Mouse (Mus musculus) kidney, adult 2 months (tissue): Measurements from ENCODE around the gene Speer3. TPM values are rescaled to one million over a fixed set of nuclear protein-coding genes. Genes with fewer than 3 reads are reported as not detected.
"Not testable (repeated sequence)": the region's sequence is repeated elsewhere in the genome, so short reads cannot be mapped to it uniquely, and the experiment has no call there.

Source experiments
- DNase-seq: peaks from one replicate; pipeline ENCODE4 v3.0.0; 2021
- H3K27ac ChIP-seq: fragments of 200-500 bp; 2 replicates; pipeline ENCODE4 v1.5.1; 2012; ENCODE audit warnings: low read depth, low read length, control low read depth, inconsistent platforms; ENCODE audit not compliant: insufficient read depth
- H3K27me3 ChIP-seq: fragments of 200-500 bp; replicated peaks from 2 replicates; pipeline ENCODE4 v1.6.1; 2012; ENCODE audit warnings: mild to moderate bottlenecking, moderate library complexity, low read length, inconsistent platforms; ENCODE audit not compliant: control insufficient read depth, insufficient read depth
- H3K36me3 ChIP-seq: fragments of 200-500 bp; 2 replicates; pipeline ENCODE4 v1.6.1; 2012; ENCODE audit warnings: mild to moderate bottlenecking, moderate library complexity, low read length, inconsistent platforms; ENCODE audit not compliant: control insufficient read depth, insufficient read depth
- H3K4me1 ChIP-seq: fragments of 200-500 bp; 2 replicates; pipeline ENCODE4 v1.6.1; 2011; ENCODE audit warnings: low read length; ENCODE audit not compliant: control insufficient read depth, insufficient read depth
- H3K4me3 ChIP-seq: fragments of 200-500 bp; 2 replicates; pipeline ENCODE4 v1.5.1; 2011; ENCODE audit warnings: mild to moderate bottlenecking, low read depth, low read length, control low read depth; ENCODE audit not compliant: insufficient read depth
- CTCF ChIP-seq: fragments of 200-500 bp; conservative IDR thresholded peaks from 2 replicates; pipeline ENCODE4 v1.5.1; 2011; ENCODE audit warnings: low read depth, mild to moderate bottlenecking, control low read depth, low read length, moderate library complexity, mixed read lengths; ENCODE audit not compliant: insufficient read depth, insufficient read length
- POLR2A ChIP-seq: fragments of 200-500 bp; IDR thresholded peaks from one replicate; pipeline ENCODE4 v1.6.1; 2011; ENCODE audit warnings: low read depth, low read length, control low read depth
- WGBS: fragments of 180-500 bp; shearing (Covaris S2); methylation state at CpG from one replicate; pipeline ENCODE4 v1.1.7; 2018; 5-methylcytosine and 5-hydroxymethylcytosine counted together
- polyA plus RNA-seq: library from polyadenylated mRNA; depleted of rRNA; stranded (reverse); fragments of >200 nt; gene quantifications from 2 replicates; pipeline ENCODE4 v1.2.3, GENCODE M21; 2012; rRNA removed

Gene Speer3
- polyA plus RNA-seq = not detected in 2 replicates

GRCm38 (mm10) chr5:13791319-13791718 lies at the start of gene Speer3:
Speer3 (plus strand) TSS chr5:13791619.
- 98% methylated on average over 1 of the region's 1 CpGs for WGBS

DNA sequence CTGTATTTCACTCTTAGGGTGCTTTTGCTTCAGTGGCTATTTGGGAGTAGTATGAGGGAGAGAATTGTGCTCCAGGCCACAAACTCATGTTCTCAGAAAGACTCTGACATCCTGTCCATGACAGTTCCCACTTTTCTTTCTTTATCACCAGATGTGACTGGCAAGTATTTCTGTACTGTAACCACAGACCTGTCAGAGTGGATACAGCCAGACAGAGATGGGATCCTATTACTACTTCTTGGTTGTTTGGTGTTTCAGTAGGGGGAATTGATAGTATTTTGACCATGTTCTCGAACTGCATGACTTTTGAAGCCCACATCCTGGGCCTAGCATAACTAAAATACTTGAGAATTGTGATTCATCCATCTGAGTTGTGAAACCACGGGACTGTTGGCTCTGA lies 19.1 kb downstream of the Speer3 start:
- H3K36me3 ChIP-seq, H3K4me3 ChIP-seq, H3K27me3 ChIP-seq, H3K4me1 ChIP-seq, DNase-seq, H3K27ac ChIP-seq: not testable (repeated sequence)
- 45% methylated on average over 2 of the region's 2 CpGs for WGBS

More at GRCm38 (mm10) chr5:13791319-13791718, at the start of gene Speer3:
- H3K27ac ChIP-seq = no peak within 1 kb of the TSS
- H3K4me1 ChIP-seq = no peaks in the 10 kb centered on the region
- no peak within 1 kb of the TSS for H3K4me3 ChIP-seq
- no peak for TF ChIP-seq POLR2A
- TF ChIP-seq CTCF = no peak
- no peak for DNase-seq
- H3K27me3 ChIP-seq = no peaks in the 10 kb centered on the region
- no peaks in the 10 kb centered on the region for H3K36me3 ChIP-seq

DNA sequence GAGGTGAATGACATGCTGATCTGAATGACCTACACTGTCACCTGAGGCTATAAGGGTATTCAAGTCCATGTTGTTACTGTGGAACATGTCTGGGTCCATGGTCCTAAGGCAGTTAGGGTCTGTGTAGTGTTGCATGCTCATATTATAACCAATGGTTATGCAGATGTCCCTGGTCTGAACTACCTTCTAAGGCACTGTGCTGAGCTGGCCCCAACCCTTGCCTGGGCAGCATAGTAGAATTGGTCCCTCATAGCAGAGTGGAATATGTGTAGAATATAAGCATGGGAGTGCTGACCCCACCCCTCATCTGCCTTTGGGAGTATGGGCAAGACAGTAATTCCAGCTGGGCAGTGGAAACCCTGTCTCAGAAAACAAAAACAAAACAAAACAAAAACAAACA lies 33.7 kb downstream of the Speer3 start:
- DNase-seq = no peak
- H3K4me1 ChIP-seq = no peaks in the 10 kb centered on the region
- no peak overlapping the region for H3K27ac ChIP-seq
- H3K36me3 ChIP-seq = no peaks in the 10 kb centered on the region
- no peak overlapping the region for H3K4me3 ChIP-seq
- no peak for TF ChIP-seq CTCF
- H3K27me3 ChIP-seq = no peaks in the 10 kb centered on the region

DNA sequence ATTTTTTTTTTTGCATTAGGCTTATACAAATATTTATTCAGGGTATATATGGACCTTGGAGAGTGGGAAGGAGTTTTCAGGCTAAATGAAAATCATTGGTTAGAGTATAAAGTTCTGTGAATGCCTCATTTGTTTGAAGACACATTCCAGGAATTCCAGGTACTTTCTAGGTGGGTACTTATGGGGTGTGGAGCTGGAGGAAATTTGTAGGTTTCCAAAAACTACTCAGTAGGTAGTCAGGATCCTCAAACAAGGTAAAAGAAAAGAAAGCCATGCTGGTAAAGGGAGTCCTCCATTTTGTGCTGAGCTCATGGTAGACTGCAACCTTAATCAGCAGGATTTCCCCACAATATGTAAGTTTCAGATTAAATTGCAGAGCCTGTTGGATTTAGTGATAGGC lies 35.3 kb downstream of the Speer3 start:
- TF ChIP-seq CTCF (no peak), POLR2A (no peak)
- Histone ChIP-seq H3K4me1 (no peaks in the 10 kb centered on the region), H3K27me3 (no peaks in the 10 kb centered on the region), H3K36me3 (no peaks in the 10 kb centered on the region), H3K4me3 (no peak overlapping the region), H3K27ac (no peak overlapping the region)
- no peak for DNase-seq

- no peaks in the 10 kb centered on the region for H3K27me3 ChIP-seq
- H3K4me3 ChIP-seq = no peak overlapping the region
- no peaks in the 10 kb centered on the region for H3K36me3 ChIP-seq
- no peaks in the 10 kb centered on the region for H3K4me1 ChIP-seq
- no peak for DNase-seq
- TF ChIP-seq POLR2A (no peak), CTCF (no peak)
- no peak overlapping the region for H3K27ac ChIP-seq
Observed at GRCm38 (mm10) chr5:13844317-13844716, 52.9 kb downstream of the Speer3 start.

Other genes starting within 250 kb of the Speer3 start
- 1.1 TPM in 2 replicates for gene Sema3e, start 233.7 kb downstream of the Speer3 start, polyA plus RNA-seq